Mouse (Mus musculus): ENCODE results near the gene Olfr1357. TPM values are rescaled to one million over a fixed set of nuclear protein-coding genes. Genes with fewer than 3 reads are reported as not detected.

Gene Olfr1357
- polyA plus RNA-seq, 1 experiment from 2014 or later = not detected

DNA sequence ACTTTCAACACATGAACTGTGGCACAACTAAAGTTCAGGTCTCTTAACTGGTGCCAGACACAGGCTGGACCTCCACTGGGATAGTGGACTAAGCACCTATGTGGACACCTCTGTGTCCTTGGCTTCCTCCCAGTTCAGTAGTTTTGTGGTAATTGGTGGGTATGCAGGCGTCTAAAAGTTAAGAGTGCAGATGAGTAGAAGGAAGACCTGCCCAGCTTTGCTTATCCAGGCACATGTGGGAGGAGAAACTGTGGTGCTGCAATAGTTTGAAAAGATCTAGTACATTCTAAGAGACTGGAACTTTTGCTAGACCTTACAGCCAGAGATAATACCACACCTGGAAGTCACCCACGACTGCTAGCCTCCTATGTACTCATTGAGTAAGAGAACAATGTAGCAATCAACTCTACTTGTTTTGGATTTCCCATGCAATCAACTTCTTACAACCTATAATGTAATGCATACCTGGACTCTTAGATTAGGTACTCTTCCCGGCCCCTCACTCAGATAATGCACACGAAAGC is 25.0 kb downstream of the Olfr1357 start:
- H3K36me3 ChIP-seq = peaks cover 21% of the 10 kb centered on the region
- H3K9me3 ChIP-seq = no peaks in the 10 kb centered on the region
- no peak overlapping the region for H3K27ac ChIP-seq
- H3K4me2 ChIP-seq (replicated peaks) = no peak overlapping the region
- no peak overlapping the region for H3K9ac ChIP-seq
- H3K4me1 ChIP-seq = peaks cover 18% of the 10 kb centered on the region
- no peak for ATAC-seq (ENCODE audit: low FRiP score, low read depth)
- WGBS = 79% methylated on average over 4 of the region's 4 CpGs
- no peaks in the 10 kb centered on the region for H3K27me3 ChIP-seq
- H3K4me3 ChIP-seq = no peak overlapping the region

- ATAC-seq (ENCODE audit: low FRiP score, low read depth) = peak; percentile 83
- peak within 1 kb of the TSS; percentile 91 for H3K9ac ChIP-seq
- H3K4me3 ChIP-seq = peak within 1 kb of the TSS; percentile 76
- peak within 1 kb of the TSS; percentile 90 for H3K27ac ChIP-seq
- H3K4me2 ChIP-seq (replicated peaks) = peak within 1 kb of the TSS; percentile 81
- no peaks in the 10 kb centered on the region for H3K27me3 ChIP-seq
- no peaks in the 10 kb centered on the region for H3K9me3 ChIP-seq
- peaks cover 18% of the 10 kb centered on the region for H3K4me1 ChIP-seq
- 4% methylated on average over 45 of the region's 54 CpGs for WGBS
- H3K36me3 ChIP-seq = peaks cover 33% of the 10 kb centered on the region
Observed at GRCm38 (mm10) chr10:78591406-78592328, 26.2 kb downstream of the Olfr1357 start, which contains the start of gene Syde1. TSS of gene Syde1 (minus strand) at chr10:78591964.

DNA sequence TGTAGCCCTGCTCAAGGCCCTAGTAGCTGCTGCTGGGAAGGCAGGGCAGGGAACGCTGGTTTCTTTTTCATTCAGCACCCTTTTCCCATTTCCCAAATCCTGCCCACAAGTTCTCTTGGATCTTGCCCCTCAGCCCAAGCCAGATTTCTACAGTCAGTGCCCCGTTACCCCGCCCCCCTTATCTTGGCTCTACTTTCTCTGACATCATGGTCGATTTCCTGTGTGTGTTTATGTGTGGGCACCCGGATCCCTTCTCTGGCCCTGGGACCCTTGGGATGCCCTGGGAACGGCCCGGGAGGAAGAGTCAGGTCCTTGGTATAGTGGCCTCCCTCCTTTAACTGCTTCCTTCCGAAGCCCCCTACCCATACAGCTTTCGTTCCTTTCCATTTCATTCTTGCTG is 27.1 kb downstream of the Olfr1357 start:
- ATAC-seq (ENCODE audit: low FRiP score, low read depth) = no peak
- Histone ChIP-seq H3K9me3 (no peaks in the 10 kb centered on the region), H3K4me1 (peaks cover 18% of the 10 kb centered on the region), H3K4me3 (peak overlapping the region; percentile 76), H3K27me3 (no peaks in the 10 kb centered on the region), H3K9ac (peak overlapping the region; percentile 91), H3K27ac (peak overlapping the region; percentile 90), H3K4me2 (replicated peaks) (peak overlapping the region; percentile 81), H3K36me3 (peaks cover 42% of the 10 kb centered on the region)
- WGBS = 39% methylated on average over 9 of the region's 9 CpGs

GRCm38 (mm10) chr10:78589901-78590300 is 28.0 kb downstream of the Olfr1357 start:
- no peaks in the 10 kb centered on the region for H3K27me3 ChIP-seq
- H3K9ac ChIP-seq = peak overlapping the region; percentile 91
- H3K4me2 ChIP-seq (replicated peaks) = peak overlapping the region; percentile 81
- H3K4me3 ChIP-seq = peak overlapping the region; percentile 76
- no peak overlapping the region for H3K27ac ChIP-seq
- WGBS = 90% methylated on average over 8 of the region's 8 CpGs
- no peaks in the 10 kb centered on the region for H3K9me3 ChIP-seq
- H3K4me1 ChIP-seq = peaks cover 18% of the 10 kb centered on the region
- peaks cover 51% of the 10 kb centered on the region for H3K36me3 ChIP-seq
- no peak for ATAC-seq (ENCODE audit: low FRiP score, low read depth)

DNA sequence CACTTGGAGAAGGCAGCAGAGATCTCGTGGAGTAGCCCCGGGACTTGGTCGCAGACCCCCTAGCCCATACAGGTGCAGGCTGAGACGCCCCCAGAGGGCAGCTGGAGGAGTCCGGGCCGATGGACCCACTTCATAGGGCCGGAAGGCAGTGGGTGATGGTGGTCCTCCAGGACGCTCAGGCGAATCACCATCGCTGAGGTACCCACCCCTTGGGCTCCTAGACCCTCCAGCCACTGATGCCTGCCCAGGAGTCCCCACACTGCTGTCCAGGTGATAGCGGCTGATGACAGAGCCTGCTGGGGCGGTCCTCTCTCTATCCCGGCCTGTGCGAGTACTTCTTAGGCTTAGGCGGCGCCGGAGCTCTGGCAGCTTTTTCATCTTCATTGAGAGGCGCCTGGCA is 28.6 kb downstream of the Olfr1357 start:
- Histone ChIP-seq H3K27ac (no peak overlapping the region), H3K36me3 (peaks cover 57% of the 10 kb centered on the region), H3K4me2 (replicated peaks) (0 out of 2 replicates have a peak overlapping the region, but pooled peaks have one; percentile 81), H3K4me3 (no peak overlapping the region), H3K27me3 (no peaks in the 10 kb centered on the region), H3K4me1 (peaks cover 18% of the 10 kb centered on the region), H3K9ac (no peak overlapping the region), H3K9me3 (no peaks in the 10 kb centered on the region)
- no peak for ATAC-seq (ENCODE audit: low FRiP score, low read depth)
- 95% methylated on average over 18 of the region's 18 CpGs for WGBS

DNA sequence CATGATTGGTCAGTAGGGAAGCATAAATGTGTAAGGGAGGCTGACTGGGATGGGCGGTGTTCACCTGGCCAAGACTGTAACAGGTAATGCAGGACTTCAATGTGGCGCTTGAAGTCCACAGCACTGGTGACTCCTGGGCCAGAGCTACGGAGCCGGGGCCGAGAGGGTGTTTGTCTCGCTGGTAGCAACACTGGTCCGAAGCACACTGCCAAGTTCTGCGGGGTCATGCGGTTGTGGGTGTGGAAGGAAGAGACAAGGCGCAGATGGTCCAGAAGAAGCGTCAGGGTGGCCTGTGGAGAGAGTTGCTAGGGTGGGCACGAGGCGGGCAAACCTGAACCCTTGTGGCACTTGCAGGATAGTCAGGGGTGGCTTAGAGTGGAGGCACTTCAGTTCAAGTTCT is 31.8 kb downstream of the Olfr1357 start:
- no peaks in the 10 kb centered on the region for H3K27me3 ChIP-seq
- H3K36me3 ChIP-seq = peaks cover 88% of the 10 kb centered on the region
- no peak for ATAC-seq (ENCODE audit: low FRiP score, low read depth)
- H3K4me2 ChIP-seq (replicated peaks) = no peak overlapping the region
- no peak overlapping the region for H3K4me3 ChIP-seq
- H3K27ac ChIP-seq = no peak overlapping the region
- peaks cover 14% of the 10 kb centered on the region for H3K4me1 ChIP-seq
- WGBS = 95% methylated on average over 13 of the region's 13 CpGs
- no peak overlapping the region for H3K9ac ChIP-seq
- H3K9me3 ChIP-seq = no peaks in the 10 kb centered on the region

- H3K9me3 ChIP-seq = no peaks in the 10 kb centered on the region
- peaks cover 92% of the 10 kb centered on the region for H3K36me3 ChIP-seq
- no peak overlapping the region for H3K4me2 ChIP-seq (replicated peaks)
- H3K4me1 ChIP-seq = peaks cover 9% of the 10 kb centered on the region
- WGBS = 89% methylated on average over 22 of the region's 22 CpGs
- no peak overlapping the region for H3K9ac ChIP-seq
- no peaks in the 10 kb centered on the region for H3K27me3 ChIP-seq
- H3K27ac ChIP-seq = no peak overlapping the region
- no peak overlapping the region for H3K4me3 ChIP-seq
- no peak for ATAC-seq (ENCODE audit: low FRiP score, low read depth)
Observed at GRCm38 (mm10) chr10:78585606-78586005, 32.3 kb downstream of the Olfr1357 start.

GRCm38 (mm10) chr10:78584996-78585395 is 32.9 kb downstream of the Olfr1357 start:
- 88% methylated on average over 1 of the region's 1 CpGs for WGBS
- ATAC-seq (ENCODE audit: low FRiP score, low read depth) = no peak
- Histone ChIP-seq H3K27me3 (no peaks in the 10 kb centered on the region), H3K9ac (no peak overlapping the region), H3K36me3 (peaks cover 96% of the 10 kb centered on the region), H3K4me1 (peaks cover 3% of the 10 kb centered on the region), H3K4me2 (replicated peaks) (no peak overlapping the region), H3K4me3 (no peak overlapping the region), H3K27ac (no peak overlapping the region), H3K9me3 (no peaks in the 10 kb centered on the region)

DNA sequence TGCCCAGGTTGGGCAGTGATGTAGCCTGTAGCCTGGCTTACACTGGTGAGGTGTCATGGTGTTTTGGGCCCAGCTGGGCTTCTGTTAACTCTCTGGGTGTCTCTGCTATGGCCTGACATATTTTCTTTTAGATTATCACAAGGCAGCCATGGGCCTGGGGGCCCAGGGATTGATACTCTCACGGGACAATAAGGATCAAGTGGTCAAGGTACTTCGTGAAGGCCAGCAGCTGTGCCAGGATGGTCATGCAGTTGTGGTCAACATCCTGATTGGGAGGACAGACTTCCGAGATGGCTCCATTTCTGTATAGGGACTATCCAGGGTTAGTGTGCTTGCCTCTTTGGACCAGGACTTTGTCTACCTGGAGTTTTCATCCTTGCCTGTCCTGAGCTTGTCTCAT is 33.9 kb downstream of the Olfr1357 start:
- Histone ChIP-seq H3K36me3 (peaks cover 96% of the 10 kb centered on the region), H3K4me3 (no peak overlapping the region), H3K27ac (no peak overlapping the region), H3K4me2 (replicated peaks) (no peak overlapping the region), H3K27me3 (no peaks in the 10 kb centered on the region), H3K9ac (no peak overlapping the region), H3K4me1 (no peaks in the 10 kb centered on the region), H3K9me3 (no peaks in the 10 kb centered on the region)
- ATAC-seq (ENCODE audit: low FRiP score, low read depth) = no peak
- 81% methylated on average over 3 of the region's 3 CpGs for WGBS

GRCm38 (mm10) chr10:78583347-78583746 is 34.5 kb downstream of the Olfr1357 start:
- no peaks in the 10 kb centered on the region for H3K9me3 ChIP-seq
- H3K9ac ChIP-seq = no peak overlapping the region
- 63% methylated on average over 9 of the region's 9 CpGs for WGBS
- H3K27me3 ChIP-seq = no peaks in the 10 kb centered on the region
- H3K4me3 ChIP-seq = no peak overlapping the region
- H3K36me3 ChIP-seq = peaks cover 96% of the 10 kb centered on the region
- ATAC-seq (ENCODE audit: low FRiP score, low read depth) = no peak
- no peaks in the 10 kb centered on the region for H3K4me1 ChIP-seq
- H3K27ac ChIP-seq = no peak overlapping the region
- no peak overlapping the region for H3K4me2 ChIP-seq (replicated peaks)

DNA sequence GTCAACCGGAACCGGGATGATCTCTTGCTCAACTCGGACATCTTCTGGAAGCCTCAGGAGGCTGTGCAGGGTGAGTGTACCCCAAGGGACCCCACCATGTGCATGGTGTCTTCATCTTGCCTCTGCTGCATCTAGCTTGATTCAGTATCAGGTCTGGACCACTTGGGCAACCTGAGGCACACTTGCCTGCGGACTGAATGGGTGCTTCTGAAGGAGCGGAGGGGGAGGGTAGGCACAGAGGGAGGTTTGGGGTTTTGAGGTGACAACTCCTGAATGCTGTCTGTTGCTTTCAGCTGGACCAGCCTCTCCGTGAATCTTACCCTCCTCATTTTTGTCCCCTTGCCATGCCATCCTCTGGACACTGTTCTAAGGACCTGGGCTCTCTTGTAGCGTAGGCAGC is 36.8 kb downstream of the Olfr1357 start:
- Histone ChIP-seq H3K4me1 (no peaks in the 10 kb centered on the region), H3K36me3 (peaks cover 95% of the 10 kb centered on the region), H3K27me3 (no peaks in the 10 kb centered on the region), H3K9me3 (no peaks in the 10 kb centered on the region), H3K4me3 (no peak overlapping the region), H3K4me2 (replicated peaks) (no peak overlapping the region), H3K9ac (no peak overlapping the region), H3K27ac (no peak overlapping the region)
- 92% methylated on average over 7 of the region's 7 CpGs for WGBS
- no peak for ATAC-seq (ENCODE audit: low FRiP score, low read depth)

DNA sequence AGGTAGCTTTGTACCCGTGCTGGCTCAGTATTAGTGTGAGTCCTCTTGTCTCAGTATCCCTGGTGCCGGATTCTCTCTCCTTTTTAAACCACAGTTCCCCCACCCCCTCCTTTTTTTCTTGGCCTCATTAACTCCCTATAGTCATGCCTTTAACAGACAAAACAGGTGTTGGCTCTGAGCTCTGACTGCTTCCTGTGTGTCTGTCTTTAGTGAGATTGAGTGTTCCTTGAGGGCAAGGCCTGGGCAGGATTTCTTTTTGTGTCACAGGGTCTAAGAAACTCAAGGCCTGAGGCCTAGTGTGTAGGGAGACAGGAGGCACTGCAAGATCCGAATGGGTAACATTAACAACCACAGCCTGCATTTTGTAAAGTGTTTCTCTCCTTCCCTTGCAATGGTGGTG is 39.7 kb downstream of the Olfr1357 start:
- no peak overlapping the region for H3K27ac ChIP-seq
- H3K4me2 ChIP-seq (replicated peaks) = no peak overlapping the region
- peaks cover 66% of the 10 kb centered on the region for H3K36me3 ChIP-seq
- no peak for ATAC-seq (ENCODE audit: low FRiP score, low read depth)
- no peak overlapping the region for H3K9ac ChIP-seq
- H3K4me3 ChIP-seq = no peak overlapping the region
- WGBS = 72% methylated on average over 3 of the region's 3 CpGs
- no peaks in the 10 kb centered on the region for H3K27me3 ChIP-seq
- H3K4me1 ChIP-seq = peaks cover 14% of the 10 kb centered on the region
- H3K9me3 ChIP-seq = no peaks in the 10 kb centered on the region
